Mouse (Mus musculus): ENCODE results near the gene Itpk1.
A peak's percentile ranks its signal among the peaks of the same experiment; 100 is the strongest.

The Itpk1 gene

DNA sequence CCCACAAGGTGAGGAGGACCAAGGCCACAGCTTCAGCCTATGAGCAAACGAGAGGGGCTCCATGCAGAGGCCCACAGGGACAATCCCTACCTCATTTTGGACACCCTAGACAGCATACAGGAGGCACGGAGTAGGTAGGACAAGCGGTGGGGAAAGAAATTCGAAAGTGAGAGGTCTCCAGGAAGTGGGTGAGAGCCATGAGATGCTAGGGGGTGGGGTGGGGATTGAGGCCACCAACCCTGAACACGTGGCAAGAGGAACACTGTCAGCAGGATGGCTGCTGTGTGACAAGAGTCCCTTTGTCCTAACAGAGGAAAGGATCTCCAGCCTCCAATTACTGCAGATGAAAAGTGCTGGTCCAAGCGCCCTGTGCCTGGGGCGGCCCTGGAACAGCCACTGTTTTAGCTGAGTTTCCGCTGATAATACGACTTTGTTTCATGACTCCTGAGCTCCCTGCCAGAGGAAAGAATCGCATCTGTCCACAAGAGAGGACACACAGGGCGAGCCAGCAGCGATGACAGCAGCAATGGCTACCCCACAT lies 82.4 kb downstream of the Itpk1 start:
- no peak for DNase-seq

- no peak for DNase-seq
Observed at GRCm38 (mm10) chr12:102621811-102622210, 82.9 kb downstream of the Itpk1 start.

GRCm38 (mm10) chr12:102621205-102621604 lies 83.5 kb downstream of the Itpk1 start:
- no peak for DNase-seq

DNA sequence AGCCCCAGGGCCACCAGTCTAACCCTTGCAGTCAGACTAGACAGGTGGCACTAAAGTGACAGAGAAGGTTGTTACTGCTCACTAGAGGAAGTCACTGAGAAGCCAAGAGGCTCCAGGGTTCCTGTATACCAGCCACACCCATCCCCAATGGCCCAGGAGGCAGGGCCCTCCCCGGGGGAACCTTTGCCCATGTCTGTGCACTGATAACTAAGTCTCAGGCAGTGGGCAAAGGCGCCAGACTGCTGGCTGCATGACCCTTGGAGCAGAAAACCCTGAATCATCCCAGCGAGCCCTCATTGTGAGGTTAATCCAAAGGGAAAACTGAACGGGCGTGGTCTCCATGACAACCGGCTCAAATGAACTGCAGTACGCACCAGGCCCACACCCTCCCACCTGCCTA lies 84.8 kb downstream of the Itpk1 start:
- DNase-seq = no peak

GRCm38 (mm10) chr12:102618085-102618484 lies 86.6 kb downstream of the Itpk1 start:
- no peak for DNase-seq

DNA sequence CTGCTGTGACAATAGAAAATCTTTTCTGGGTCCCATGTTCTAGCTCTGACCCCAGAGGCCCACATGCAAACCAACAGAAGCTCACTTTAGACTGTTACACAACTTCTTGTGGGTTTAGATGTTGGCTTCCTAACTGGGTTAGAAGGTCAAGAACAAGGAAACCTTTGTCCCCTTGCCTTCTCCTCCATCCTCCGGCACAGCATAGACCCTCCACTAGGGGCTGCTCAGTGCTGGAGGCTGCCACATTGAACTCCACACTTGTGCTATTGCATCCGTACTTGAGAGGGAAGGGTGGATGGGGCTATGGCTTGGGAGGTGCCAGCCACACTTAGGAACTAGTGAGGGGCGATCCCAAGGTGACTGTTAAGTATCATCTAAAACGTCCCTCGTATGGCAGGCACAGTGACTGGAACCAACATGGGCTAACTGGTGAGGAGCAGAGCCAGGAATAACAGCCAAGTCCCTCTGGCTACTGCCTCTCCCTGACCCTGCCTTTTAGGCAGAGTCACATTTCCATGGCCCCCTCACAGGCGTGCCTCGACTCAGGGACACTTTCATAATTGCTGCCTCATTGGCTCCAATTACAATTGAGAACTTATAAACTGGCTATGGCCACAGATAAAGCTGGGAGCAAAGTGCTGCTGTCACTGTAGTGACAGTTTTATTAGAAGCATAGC lies 87.7 kb downstream of the Itpk1 start:
- no peak for DNase-seq

DNA sequence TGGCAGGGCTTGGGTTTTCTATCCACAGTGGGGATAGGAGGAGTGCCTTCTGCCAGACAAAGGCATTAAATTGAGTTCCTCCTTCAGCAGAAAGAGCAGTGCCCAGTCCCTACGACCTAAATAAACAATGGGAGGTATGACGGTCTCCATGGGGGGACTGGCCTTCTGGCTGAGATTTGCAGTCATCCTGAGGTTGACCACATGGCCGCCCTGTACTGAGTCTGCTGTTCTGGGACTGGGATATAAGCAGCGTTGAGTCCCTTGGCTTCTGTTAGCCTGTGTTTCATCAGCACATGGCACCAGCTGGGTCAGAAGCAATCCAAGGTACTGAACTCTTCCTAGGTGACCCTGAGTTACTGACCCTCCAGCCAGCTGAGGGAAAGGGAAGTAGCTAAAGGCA lies 88.5 kb downstream of the Itpk1 start:
- DNase-seq = no peak

DNA sequence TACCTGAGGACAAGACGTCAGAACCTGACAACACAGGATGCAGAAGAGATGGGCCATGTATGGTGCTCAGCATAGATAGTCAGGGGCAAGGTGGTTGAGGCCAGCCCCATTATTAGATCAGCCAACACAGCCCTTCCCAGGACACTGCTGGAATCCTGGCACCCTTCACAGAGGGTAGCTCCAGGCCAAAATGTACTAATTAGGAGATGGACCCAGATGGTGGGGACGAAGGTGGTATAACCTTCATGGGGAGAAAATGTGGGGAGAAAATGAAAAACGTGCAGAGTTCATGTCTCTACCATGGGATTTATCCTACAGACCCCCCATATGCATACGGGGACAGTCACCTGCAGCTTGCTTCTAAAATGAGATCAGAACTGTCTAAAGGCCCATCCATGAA lies 91.3 kb downstream of the Itpk1 start:
- DNase-seq = no peak

DNA sequence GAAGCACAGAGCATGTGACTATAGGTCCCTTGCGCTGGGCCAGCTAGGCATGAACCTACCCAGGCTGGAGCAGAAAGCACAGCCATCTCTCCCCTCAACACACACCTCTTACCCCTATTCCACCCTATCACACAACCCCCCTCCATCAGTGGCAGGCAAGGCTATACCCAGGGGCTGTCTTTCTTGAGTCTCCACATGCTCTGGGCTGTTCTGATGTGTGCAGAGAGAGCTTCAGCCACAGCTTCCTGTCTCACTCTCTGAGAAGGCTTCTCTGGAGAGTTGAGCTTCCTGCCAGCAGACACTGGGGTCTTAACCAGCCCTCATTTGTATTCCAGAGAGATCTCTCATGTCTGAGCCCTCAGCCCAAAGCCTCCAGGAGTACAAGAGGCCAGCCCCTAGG lies 92.3 kb downstream of the Itpk1 start:
- no peak for DNase-seq

DNA sequence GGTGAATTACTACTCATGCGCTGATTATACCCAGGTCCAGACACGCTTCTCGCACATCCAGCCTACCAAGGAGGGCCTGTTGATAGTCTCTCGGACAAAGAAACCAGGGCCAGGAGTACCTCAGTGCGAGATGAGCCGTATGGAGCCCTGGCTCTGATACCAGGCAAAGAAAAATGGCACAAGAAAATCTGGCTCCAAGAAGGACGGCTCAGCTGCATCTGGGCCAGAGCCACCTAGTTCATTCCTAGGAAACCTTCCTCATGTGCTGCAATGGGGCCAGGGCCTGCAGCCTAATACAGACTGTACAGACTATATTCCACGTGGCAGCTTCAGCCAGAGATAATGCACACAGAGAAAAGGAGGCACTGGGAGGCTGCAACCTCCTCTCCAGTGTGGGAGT lies 93.8 kb downstream of the Itpk1 start:
- no peak for DNase-seq

DNA sequence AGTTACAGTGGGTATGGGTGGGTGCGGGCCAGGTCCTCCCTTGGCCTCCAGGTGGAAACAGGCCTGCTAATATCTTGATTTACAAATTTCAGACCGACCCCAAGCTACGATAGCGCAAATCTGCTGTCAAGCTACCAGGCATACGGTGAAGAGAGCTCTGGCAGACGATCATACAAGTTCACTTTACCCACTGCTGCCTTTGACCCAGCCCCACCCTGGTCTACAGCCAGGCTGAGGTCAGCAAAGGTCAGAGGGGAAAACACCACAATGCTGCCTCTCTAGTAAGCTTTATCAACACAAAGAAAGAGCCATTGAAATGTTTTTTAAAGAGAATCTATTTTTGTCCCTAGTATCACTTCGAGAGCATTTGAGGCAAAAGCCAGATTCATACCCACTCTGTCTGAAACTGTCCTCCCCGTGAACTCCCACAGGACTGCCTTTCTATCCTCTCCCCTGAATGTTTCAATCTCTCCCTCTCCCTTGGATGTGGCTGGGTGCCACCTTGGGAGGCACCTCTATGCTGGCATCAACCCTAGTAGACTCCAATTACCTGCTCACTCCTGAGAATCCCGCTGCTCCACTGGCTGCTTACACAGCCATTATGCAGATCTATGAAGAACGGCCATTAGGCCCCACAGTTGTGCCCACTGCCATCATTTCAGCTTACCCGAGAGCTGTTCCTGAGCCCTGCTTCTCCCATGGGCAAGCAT lies 96.8 kb downstream of the Itpk1 start:
- DNase-seq = no peak

GRCm38 (mm10) chr12:102607066-102607465 lies 97.7 kb downstream of the Itpk1 start:
- DNase-seq = peak in 1 of 2 experiments; percentile 49

- no peak for DNase-seq
Observed at GRCm38 (mm10) chr12:102605607-102606006, 99.1 kb downstream of the Itpk1 start.

DNA sequence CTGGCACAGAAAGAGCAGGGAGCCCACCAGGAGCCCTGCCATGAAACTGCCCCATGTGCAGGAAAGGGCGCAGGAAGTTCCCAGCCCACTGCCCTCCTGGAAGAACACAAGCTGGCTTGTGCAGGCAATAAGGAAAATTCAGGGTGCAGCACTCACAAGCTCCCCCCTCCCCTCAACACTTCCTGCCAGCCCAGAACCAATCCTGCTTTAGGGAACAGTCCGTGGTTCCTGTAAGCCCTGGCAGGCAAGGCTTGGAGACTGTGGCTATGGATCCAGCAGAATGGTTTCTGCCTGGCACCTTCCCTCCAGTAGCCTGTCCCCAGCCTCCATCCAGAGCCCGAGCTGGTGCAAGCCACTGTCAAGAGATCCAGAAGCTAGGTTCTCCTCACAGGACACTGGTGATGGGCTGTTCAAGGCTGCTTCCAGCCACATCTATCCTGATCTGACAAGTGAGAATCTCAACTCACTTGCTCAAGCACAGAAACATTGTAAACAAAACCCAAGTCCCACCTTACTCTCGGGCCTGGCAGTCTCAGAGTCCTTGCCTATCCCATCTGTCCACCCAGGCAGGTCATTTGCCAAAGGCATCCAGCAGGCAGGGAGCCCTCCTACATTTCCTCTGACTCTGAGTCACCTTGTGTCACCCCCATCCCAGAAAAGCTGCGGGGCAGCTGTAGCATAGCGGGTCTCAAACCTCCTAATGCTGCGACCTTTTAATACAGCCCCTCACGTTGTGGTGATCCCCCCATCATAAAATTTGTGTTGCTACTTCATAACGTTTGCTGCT lies 102.3 kb downstream of the Itpk1 start:
- DNase-seq = no peak

GRCm38 (mm10) chr12:102601847-102602246 lies 102.9 kb downstream of the Itpk1 start:
- no peak for DNase-seq

DNA sequence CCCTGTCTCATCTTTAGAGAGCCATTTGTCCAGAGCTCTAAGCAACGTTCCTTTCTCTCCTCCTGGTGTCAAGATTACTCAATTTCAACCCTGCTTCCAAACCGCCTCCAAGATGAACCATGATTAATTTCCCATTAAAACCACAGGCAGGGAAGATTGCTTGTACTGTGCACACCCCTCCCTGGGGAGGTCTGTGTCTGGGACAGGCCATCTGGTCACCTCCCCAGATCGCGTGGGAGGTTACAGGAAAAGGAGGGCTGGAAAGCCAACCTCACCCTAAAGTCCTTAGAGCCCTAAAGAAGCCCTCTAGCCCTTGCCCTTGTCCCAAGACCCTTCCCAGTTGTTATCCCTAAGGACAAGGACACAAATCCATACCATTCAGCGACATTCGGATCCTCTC lies 104.4 kb downstream of the Itpk1 start:
- DNase-seq = no peak

DNA sequence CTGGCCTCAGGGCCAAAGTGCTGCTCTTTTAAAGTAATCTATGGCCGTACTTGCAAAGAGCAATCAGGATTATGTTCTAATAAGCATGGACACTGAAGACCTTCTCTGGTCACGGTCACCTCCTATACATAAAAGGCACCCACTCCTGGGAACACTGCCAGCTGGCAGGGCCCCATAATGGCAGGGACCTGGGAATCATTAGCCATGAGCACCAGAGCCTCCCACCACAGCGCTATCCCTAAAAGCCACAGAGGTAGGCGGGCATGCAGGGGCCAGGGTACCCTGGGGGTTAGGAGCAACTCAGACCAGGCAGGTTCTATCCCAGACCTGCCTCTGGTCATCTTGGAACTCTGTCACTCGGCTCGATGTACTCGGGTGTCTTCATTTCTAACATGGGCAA lies 104.9 kb downstream of the Itpk1 start:
- DNase-seq = peak in 1 of 2 experiments; percentile 43

GRCm38 (mm10) chr12:102598535-102598934 lies 106.2 kb downstream of the Itpk1 start:
- DNase-seq = no peak

DNA sequence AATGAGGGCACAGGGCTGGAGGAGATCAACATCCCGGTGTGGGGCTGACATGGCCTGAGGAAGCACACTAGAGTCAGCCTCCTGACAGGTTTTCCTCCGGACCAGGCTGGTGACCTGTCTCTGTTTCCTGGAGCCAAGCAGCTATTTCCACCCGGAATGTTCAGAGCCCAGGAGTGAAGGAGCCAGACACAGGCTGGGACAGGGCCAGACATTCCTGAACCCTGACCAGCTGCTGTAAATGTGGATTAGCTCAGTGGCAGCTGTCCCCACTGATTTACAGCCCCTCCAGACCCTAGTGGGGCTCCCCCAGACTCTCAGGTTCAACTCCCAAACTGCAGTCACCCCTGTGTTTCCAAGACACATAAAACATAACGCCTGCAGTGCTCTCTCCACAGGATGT lies 107.3 kb downstream of the Itpk1 start:
- DNase-seq = peak in 1 of 2 experiments; percentile 61

DNA sequence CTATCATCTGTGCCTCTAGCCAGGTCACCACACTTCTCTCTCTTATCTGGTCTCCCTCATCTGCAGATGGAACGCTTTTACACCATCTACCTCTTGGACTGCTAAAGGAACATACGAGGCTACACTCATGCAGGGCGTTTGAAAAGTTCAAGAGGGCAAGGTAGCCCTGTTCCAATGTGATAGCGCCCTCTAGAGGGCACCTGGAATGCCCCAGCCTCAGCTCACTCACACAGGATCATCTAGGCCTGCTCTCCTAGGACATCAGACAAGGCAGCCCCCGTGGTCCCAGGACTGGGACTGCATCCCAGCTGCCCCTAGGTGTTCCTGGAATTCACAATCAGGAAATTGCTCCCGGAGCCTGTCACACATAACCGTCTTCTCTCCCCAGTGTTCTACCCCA lies 108.3 kb downstream of the Itpk1 start:
- no peak for DNase-seq

DNA sequence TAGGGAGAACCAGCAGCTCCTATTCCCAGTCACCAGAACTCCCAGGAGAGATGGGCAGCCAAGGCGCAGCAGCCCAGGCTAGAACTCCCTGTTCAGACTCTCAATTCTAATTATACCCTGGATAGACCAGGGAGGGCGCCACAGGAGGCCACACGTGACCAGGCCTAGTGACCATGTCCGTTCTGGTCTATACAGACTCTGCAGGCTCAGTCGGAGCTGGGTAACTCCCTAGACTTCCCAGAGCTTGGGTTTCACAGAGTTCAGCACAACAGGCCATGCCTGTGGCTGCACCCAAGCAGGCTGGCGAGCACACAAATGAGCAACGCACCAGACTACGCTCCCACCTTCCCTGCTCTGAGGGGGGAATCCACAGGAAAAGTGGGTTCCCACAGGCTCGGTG lies 110.1 kb downstream of the Itpk1 start:
- DNase-seq = no peak

DNA sequence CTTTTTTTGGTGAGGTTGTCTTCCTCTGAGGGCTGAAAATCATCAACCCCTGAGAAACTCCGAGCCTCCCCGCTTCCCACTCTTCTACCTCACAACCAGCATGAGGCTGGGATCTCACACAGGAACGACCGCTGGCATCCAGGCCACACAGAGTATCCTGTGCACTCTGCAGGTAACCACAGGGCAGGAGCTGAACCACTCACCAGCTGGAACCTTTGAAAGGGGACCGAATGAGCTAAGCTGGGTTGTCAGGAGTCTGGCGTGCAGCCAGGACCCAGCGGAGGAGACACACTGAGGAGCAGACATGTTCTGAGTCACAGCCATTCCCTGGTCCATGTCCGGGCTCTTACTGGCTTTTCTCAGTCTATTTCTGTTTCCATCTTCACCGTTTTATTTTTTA lies 111.0 kb downstream of the Itpk1 start:
- peak; percentile 33 to 41 for DNase-seq

DNA sequence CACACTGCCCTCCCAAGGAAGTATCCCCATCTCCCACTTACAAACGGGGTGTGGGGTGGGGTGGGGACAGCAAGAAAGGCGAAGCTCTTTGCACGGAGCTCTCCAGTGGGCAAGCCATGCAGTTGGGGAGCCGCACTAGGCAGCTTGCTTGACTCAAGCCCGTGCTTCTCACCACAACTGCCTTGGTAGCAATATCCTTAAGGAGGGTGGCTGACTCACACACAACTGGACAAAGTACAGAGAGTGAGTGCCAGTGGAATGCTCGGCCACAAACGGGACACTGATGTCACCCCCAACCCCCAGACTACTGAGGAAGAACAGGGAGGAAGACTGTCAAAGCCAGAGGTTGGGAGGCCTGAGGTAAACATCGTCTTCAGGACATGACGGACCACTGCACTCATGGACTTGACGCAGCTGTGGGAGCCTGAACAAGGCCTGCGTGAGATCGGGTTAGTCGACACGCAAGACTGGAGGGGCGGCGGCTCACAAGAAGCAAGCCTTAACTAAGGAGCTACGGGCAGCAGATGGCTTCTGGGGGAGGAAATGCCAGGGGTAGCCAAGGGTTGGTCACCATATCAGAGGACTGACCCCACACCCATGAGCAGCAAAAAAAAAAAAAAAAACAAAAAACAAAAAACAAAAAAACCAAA lies 113.9 kb downstream of the Itpk1 start:
- DNase-seq = no peak

Data from lung, postnatal 4 days (tissue).